Mouse (Mus musculus) bone marrow, adult 2 months (tissue): ENCODE results near the gene Dock2.

Experiments used
- CTCF ChIP-seq: fragments of 200-500 bp; IDR thresholded peaks from 2 replicates; pipeline ENCODE4 v1.5.1; 2011; ENCODE audit warnings: low read length, control low read depth; ENCODE audit not compliant: control insufficient read depth, insufficient read depth
- POLR2A ChIP-seq: fragments of 200-500 bp; IDR thresholded peaks from 2 replicates; pipeline ENCODE4 v1.6.1; 2011; ENCODE audit warnings: low read depth, mild to moderate bottlenecking, control low read depth, low read length, borderline replicate concordance; ENCODE audit not compliant: control insufficient read depth

GRCm38 (mm10) chr11:34528006-34528405 is 255.7 kb downstream of the Dock2 start:
- TF ChIP-seq CTCF (no peak), POLR2A (no peak)
